29 mouse cellular contexts compared by ENCODE assay signal in the genomic region with DNA sequence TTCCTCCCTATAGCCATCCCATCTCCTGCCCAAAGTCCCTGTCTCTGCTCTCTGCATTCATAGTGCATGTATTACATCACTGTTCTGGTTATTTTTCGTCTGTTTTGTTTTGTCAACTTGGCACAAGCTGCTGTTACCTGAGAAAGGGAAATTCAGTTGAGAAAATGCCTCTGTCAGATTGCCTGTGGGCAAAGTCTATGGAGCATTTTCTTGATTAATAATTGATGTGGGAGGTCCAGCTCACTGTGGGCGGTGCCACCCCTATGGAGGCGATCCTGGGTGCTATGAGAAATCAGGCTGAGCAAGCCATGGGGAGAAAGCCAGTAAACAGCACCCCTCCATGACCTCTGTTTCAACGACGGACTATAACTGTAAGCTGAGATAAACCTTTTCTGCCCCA. TPM values are rescaled to one million over a fixed set of nuclear protein-coding genes. Genes with fewer than 3 reads are reported as not detected.
DNase-seq lines count a peak whose midpoint lies in the region; ATAC-seq lines count a peak whose summit lies in the region.
"Had no signal": no experiment of that assay in that cellular context is flagged by ENCODE, and none has a peak within 500 bp of the region (broad histone marks: within the 10 kb centered on the region; RNA-seq: fewer than 3 reads in every experiment).

No protein-coding gene starts in this region.

- 60% methylated on average over 5 of the region's 5 CpGs for WGBS in kidney, embryonic 14.5 days
- WGBS in intestine, embryonic 16.5 days: 52% methylated on average over 5 of the region's 5 CpGs
- WGBS in kidney, embryonic 16.5 days: 56% methylated on average over 5 of the region's 5 CpGs

- H3K9ac ChIP-seq in kidney, embryonic 14.5 days (ENCODE audit: low read depth, low read length): no peak overlapping the region
- no peak overlapping the region for H3K9ac ChIP-seq in intestine, embryonic 16.5 days (ENCODE audit: low read depth, low read length)
- no peak overlapping the region for H3K9ac ChIP-seq in kidney, embryonic 16.5 days (replicated peaks; ENCODE audit: low read length)
- H3K9ac ChIP-seq: embryonic facial prominence, embryonic 15.5 days; forebrain, embryonic 12.5 days; hindbrain, embryonic 14.5 days; limb, embryonic 15.5 days; liver, embryonic 14.5 days; lung, embryonic 14.5 days; neural tube, embryonic 12.5 days had no signal

- no peaks in the 10 kb centered on the region for H3K9me3 ChIP-seq in kidney, embryonic 14.5 days (ENCODE audit: control insufficient read depth, low read length)
- no peaks in the 10 kb centered on the region for H3K9me3 ChIP-seq in intestine, embryonic 16.5 days (ENCODE audit: control insufficient read depth, low read length)
- H3K9me3 ChIP-seq in kidney, embryonic 16.5 days (ENCODE audit: low read length): no peaks in the 10 kb centered on the region
- H3K9me3 ChIP-seq: embryonic facial prominence, embryonic 15.5 days; forebrain, embryonic 12.5 days; G1E; limb, embryonic 15.5 days; midbrain, embryonic 10.5 days; neural tube, embryonic 12.5 days had no signal

- intact Hi-C loops in heart, postnatal 25 days (cut with DNase I): no loop called here

- H3K27me3 ChIP-seq in kidney, embryonic 14.5 days (ENCODE audit: control insufficient read depth, insufficient read depth, low read length): no peaks in the 10 kb centered on the region
- no peaks in the 10 kb centered on the region for H3K27me3 ChIP-seq in intestine, embryonic 16.5 days (replicated peaks; ENCODE audit: control insufficient read depth, insufficient read depth, low read length)
- H3K27me3 ChIP-seq in kidney, embryonic 16.5 days (ENCODE audit: insufficient read depth, low read length): no peaks in the 10 kb centered on the region
- H3K27me3 ChIP-seq: embryonic facial prominence, embryonic 15.5 days; forebrain, embryonic 12.5 days; limb, embryonic 15.5 days; neural tube, embryonic 12.5 days had no signal

- ATAC-seq in kidney, embryonic 14.5 days (ENCODE audit: low FRiP score, low TSS enrichment): no peak
- peak; percentile 79 for ATAC-seq in intestine, embryonic 16.5 days
- 0 out of 2 replicates have a peak, but pooled peaks have one; percentile 46 for ATAC-seq in kidney, embryonic 16.5 days (ENCODE audit: low FRiP score, low TSS enrichment)

- no peak overlapping the region for H3K4me3 ChIP-seq in kidney, embryonic 14.5 days (ENCODE audit: low read length)
- H3K4me3 ChIP-seq in intestine, embryonic 16.5 days (ENCODE audit: low read length): no peak overlapping the region
- no peak overlapping the region for H3K4me3 ChIP-seq in kidney, embryonic 16.5 days (ENCODE audit: low read length)
- H3K4me3 ChIP-seq: embryonic facial prominence, embryonic 10.5 days; embryonic facial prominence, embryonic 15.5 days; forebrain, embryonic 12.5 days; left cerebral cortex, adult 2 months; limb, embryonic 15.5 days; midbrain, embryonic 10.5 days; myocyte; neural tube, embryonic 12.5 days had no signal

- H3K36me3 ChIP-seq in kidney, embryonic 14.5 days (ENCODE audit: control insufficient read depth, insufficient read depth, low read length): no peaks in the 10 kb centered on the region
- no peaks in the 10 kb centered on the region for H3K36me3 ChIP-seq in intestine, embryonic 16.5 days (ENCODE audit: control insufficient read depth, insufficient read depth, low read length)
- no peaks in the 10 kb centered on the region for H3K36me3 ChIP-seq in kidney, embryonic 16.5 days (ENCODE audit: insufficient read depth, low read length)
- H3K36me3 ChIP-seq: embryonic facial prominence, embryonic 10.5 days; embryonic facial prominence, embryonic 15.5 days; forebrain, embryonic 12.5 days; G1E; limb, embryonic 15.5 days; midbrain, embryonic 10.5 days; neural tube, embryonic 12.5 days had no signal

- peak; percentile 81 for DNase-seq in kidney, adult 11 months
- peak; percentile 74 to 84 for DNase-seq in kidney, postnatal 36 days
- no peak for DNase-seq in heart, postnatal 4 days
- no peak for DNase-seq in heart, postnatal 25 days (ENCODE audit: low spot score)
- no peak for DNase-seq in lung, postnatal 10 days
- DNase-seq: adrenal gland, adult 8-10 months; cerebellum, adult 2 months; cerebellum, postnatal 25 days; gastrocnemius, postnatal 14 days; left cerebral cortex, postnatal 4 days; lung, embryonic 14.5 days; right cerebral cortex, adult 18-20 months had no signal

- no peak overlapping the region for H3K4me2 ChIP-seq in kidney, embryonic 14.5 days (replicated peaks; ENCODE audit: low read depth, low read length)
- 0 out of 2 replicates have a peak overlapping the region, but pooled peaks have one; percentile 6 for H3K4me2 ChIP-seq in intestine, embryonic 16.5 days (ENCODE audit: low read depth, low read length)
- no peak overlapping the region for H3K4me2 ChIP-seq in kidney, embryonic 16.5 days (replicated peaks; ENCODE audit: low read depth, low read length)
- H3K4me2 ChIP-seq: embryonic facial prominence, embryonic 15.5 days; forebrain, embryonic 12.5 days; heart, embryonic 11.5 days; hindbrain, embryonic 14.5 days; limb, embryonic 15.5 days; lung, embryonic 14.5 days; neural tube, embryonic 12.5 days had no signal

- no peak overlapping the region for H3K27ac ChIP-seq in kidney, embryonic 14.5 days (ENCODE audit: low read depth, low read length)
- H3K27ac ChIP-seq in intestine, embryonic 16.5 days (ENCODE audit: low read length): no peak overlapping the region
- no peak overlapping the region for H3K27ac ChIP-seq in kidney, embryonic 16.5 days (ENCODE audit: low read length)
- H3K27ac ChIP-seq: embryonic facial prominence, embryonic 10.5 days; embryonic facial prominence, embryonic 15.5 days; forebrain, embryonic 12.5 days; hindbrain, embryonic 14.5 days; left cerebral cortex, adult 2 months; limb, embryonic 15.5 days; liver, embryonic 14.5 days; midbrain, embryonic 10.5 days; neural tube, embryonic 12.5 days had no signal

- H3K4me1 ChIP-seq in kidney, embryonic 14.5 days (ENCODE audit: control insufficient read depth, insufficient read depth, low read length): no peaks in the 10 kb centered on the region
- 0 out of 2 replicates have a peak, but pooled peaks cover 2% of the 10 kb centered on the region for H3K4me1 ChIP-seq in intestine, embryonic 16.5 days (ENCODE audit: control insufficient read depth, insufficient read depth, low read length)
- H3K4me1 ChIP-seq in kidney, embryonic 16.5 days (ENCODE audit: insufficient read depth, low read length): 0 out of 2 replicates have a peak, but pooled peaks cover 3% of the 10 kb centered on the region
- H3K4me1 ChIP-seq: embryonic facial prominence, embryonic 15.5 days; limb, embryonic 15.5 days; neural tube, embryonic 12.5 days had no signal

RNA-seq across cellular contexts. Expression of gene Zswim5, which starts 17.5 kb away (rescaled TPM):
- polyA plus RNA-seq in kidney, embryonic 14.5 days (2014; fragmentation: Nextera tagmentation; extraction: Ambion mirVana): 1.7 and 2.1 TPM in 2 replicates
- polyA plus RNA-seq in intestine, embryonic 16.5 days (2015; fragmentation: Nextera tagmentation; extraction: Ambion mirVana): 1.2 and 1.4 TPM in 2 replicates
- 1.6 and 2.1 TPM in 2 replicates for polyA plus RNA-seq in kidney, embryonic 16.5 days (2015; fragmentation: Nextera tagmentation; extraction: Ambion mirVana)
- total RNA-seq in heart, postnatal 4 days (2021): 1 to 10 TPM; 2.1 to 2.4 TPM
- total RNA-seq in heart, postnatal 25 days (2021): 1 to 10 TPM in 1 of 2 experiments, under 1 TPM in 1; 0.94 to 1.2 TPM
- total RNA-seq: granulocyte monocyte progenitor cell, adult 5-6 weeks had no signal
- polyA plus RNA-seq: G1E, myocyte had no signal

RNA-seq across cellular contexts. Expression of gene Hpdl, which starts 38.2 kb away (rescaled TPM):
- 1.1 and 1.4 TPM in 2 replicates for polyA plus RNA-seq in kidney, embryonic 14.5 days (2014; fragmentation: Nextera tagmentation; extraction: Ambion mirVana)
- 1.5 and 1.9 TPM in 2 replicates for polyA plus RNA-seq in intestine, embryonic 16.5 days (2015; fragmentation: Nextera tagmentation; extraction: Ambion mirVana)
- 1.9 and 2.0 TPM in 2 replicates for polyA plus RNA-seq in kidney, embryonic 16.5 days (2015; fragmentation: Nextera tagmentation; extraction: Ambion mirVana)
- 1 to 10 TPM; 1.3 to 2.2 TPM for total RNA-seq in heart, postnatal 4 days (2021)
- 1 to 10 TPM; 4.2 to 4.8 TPM for total RNA-seq in heart, postnatal 25 days (2021)
- total RNA-seq: G1E; megakaryocyte progenitor cell, adult 5-6 weeks had no signal
- polyA plus RNA-seq: G1E had no signal

RNA-seq across cellular contexts. Expression of gene Mutyh, which starts 52.2 kb away (rescaled TPM):
- 17.9 and 18.7 TPM in 2 replicates for polyA plus RNA-seq in kidney, embryonic 14.5 days (2014; fragmentation: Nextera tagmentation; extraction: Ambion mirVana)
- polyA plus RNA-seq in intestine, embryonic 16.5 days (2015; fragmentation: Nextera tagmentation; extraction: Ambion mirVana): 9.1 and 9.5 TPM in 2 replicates
- 19.0 and 22.6 TPM in 2 replicates for polyA plus RNA-seq in kidney, embryonic 16.5 days (2015; fragmentation: Nextera tagmentation; extraction: Ambion mirVana)
- 1 to 10 TPM; 4.0 to 4.2 TPM for total RNA-seq in heart, postnatal 4 days (2021)
- total RNA-seq in heart, postnatal 25 days (2021): 1 to 10 TPM; 1.5 to 1.6 TPM

RNA-seq across cellular contexts. Expression of gene Toe1, which starts 52.3 kb away (rescaled TPM):
- 29.0 and 42.5 TPM in 2 replicates for polyA plus RNA-seq in kidney, embryonic 14.5 days (2014; fragmentation: Nextera tagmentation; extraction: Ambion mirVana)
- 29.7 and 31.0 TPM in 2 replicates for polyA plus RNA-seq in intestine, embryonic 16.5 days (2015; fragmentation: Nextera tagmentation; extraction: Ambion mirVana)
- polyA plus RNA-seq in kidney, embryonic 16.5 days (2015; fragmentation: Nextera tagmentation; extraction: Ambion mirVana): 41.9 and 42.8 TPM in 2 replicates
- total RNA-seq in heart, postnatal 4 days (2021): 10 to 100 TPM; 13.3 to 15.4 TPM
- 1 to 10 TPM; 6.9 to 8.2 TPM for total RNA-seq in heart, postnatal 25 days (2021)

Comparison
In these comparisons a context has a peak if more than half of its experiments do, and no peak if none do; other contexts are left out.
1. DNase-seq: peak in kidney, adult 11 months (single experiment) and kidney, postnatal 36 days (2 of 2); none in heart, postnatal 4 days (single experiment), heart, postnatal 25 days (single experiment) and lung, postnatal 10 days (single experiment).